Mouse (Mus musculus) frontal cortex, postnatal 10 days (tissue): ENCODE results near the gene Zc3h12d.
"Not testable (repeated sequence)": the region's sequence is repeated elsewhere in the genome, so short reads cannot be mapped to it uniquely, and the experiment has no call there.

Experiments
- DNase-seq, 2 experiments: peaks; one replicate each; pipeline ENCODE4 v3.0.0; 2022; ENCODE audit warnings: low spot score in 2 of 2, mixed read lengths in 1 of 2

Gene Zc3h12d

DNA sequence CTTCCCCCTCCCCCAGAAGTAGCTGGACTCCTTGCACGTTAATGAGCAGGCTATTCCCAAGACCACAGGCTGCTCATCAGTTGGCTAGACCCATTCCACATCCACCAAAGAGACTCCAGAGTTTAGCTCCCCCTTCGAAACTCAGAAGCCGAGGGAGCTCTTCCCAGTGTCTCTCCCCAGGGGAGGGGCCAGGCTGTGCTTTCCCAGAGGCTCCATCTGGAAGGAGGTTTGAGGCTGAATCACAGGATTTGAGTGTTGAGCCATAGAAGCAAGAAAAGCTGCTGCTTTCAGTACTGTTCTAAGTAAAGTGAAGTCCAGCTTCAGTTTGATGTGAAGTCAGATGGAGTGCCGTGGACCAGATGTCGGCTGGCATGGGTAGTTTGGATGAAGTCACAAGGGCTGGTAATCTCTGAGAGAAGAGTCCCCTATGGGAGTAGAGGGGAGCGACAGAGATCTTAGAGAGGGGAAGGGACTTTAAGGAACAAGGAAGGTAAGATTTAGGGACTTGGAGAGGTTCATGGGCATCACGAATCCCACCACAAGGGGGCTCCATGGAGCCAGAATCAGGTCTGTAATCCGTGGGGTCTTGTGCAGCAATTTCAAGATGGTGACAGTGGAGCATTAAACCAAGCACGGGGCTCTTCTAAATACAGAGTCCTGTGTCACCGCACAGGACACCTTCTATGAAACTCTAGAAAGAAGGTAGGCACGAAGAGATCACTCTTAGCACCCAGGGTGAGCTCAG is 38.5 kb downstream of the Zc3h12d start:
- peak; percentile 39 to 54 for DNase-seq

DNA sequence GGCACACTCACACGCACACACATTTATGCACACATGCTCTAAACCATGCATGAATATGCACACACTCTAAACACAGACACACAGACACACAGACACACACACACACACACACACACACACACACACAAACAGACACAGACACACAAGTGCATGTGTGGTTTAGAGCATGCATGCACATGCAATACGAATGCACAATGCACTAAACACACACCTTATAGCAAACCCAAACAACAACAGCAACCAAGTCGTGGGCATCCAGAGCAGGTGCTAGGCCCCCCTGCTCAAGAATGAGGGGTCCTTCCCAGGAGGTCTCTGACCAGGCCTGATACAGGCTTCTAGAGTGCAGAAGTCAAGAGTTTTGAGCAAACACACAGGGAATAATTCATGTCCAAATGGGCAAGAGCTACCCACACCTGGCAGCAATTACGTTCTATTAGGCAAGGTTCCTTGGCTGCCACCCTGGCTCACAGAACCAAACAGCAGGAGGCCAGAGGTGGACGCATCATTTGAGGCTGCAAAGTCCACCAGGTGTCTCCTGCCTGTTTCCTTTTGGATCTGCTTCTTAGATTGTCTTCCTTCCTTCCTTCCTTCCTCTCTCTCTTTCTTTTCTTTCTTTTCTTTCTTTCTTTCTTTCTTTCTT is 39.2 kb downstream of the Zc3h12d start:
- DNase-seq = no peak

DNA sequence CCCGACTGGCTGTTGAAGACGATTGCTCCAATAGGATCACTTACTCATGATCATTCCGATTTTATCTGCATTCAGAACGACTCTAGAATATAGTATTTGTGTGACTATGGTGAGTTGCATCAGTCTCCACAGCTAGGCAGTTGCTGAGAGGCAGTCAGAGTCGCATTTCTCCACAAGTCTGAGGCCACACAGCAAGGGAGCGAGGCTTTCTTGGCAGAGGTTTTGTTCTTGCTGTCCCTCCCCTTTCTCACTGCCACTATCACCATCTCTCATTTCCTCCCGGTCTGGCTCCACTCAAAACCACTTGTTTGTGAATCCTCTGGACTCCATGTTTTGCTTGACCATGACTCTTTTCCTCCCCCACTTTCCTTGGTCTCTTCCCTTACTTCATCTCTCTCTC is 41.9 kb downstream of the Zc3h12d start:
- DNase-seq = no peak

DNA sequence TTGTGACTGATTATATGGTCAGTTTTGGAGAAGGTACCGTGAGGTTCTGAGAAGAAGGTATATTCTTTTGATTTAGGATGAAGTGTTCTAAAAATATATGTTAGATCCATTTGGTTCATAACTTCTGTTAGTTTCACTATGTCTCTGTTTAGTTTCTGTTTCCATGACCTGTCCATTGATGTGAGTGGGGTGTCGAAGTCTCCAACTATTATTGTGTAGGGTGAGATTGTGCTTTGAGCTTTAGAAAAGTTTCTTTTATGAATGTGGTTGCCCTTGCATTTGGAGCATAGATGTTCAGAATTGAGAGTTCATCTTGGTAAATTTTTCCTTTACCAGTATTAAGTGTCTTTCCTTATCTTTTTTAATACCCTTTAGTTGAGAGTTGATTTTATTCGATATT is 48.0 kb downstream of the Zc3h12d start:
- DNase-seq = not testable (repeated sequence)

DNA sequence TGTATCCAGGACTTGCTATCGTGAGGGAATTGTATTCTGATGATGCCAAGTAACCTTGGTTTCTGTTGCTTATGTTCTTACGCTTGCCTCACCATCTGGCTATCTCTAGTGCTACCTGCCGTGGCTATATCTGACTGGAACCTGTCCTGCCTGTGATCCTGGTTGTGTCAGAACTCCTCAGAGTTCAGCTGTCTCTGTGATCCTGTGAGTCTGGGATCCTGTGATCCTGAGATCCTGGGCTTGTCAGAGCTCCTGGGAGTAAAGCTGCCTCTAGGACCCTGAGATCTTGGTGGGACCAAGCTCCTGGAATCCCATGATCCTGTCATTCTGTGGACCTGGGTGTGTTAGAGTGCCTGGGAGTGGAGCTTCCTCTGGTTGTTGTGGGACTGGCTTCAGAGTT is 49.7 kb downstream of the Zc3h12d start:
- DNase-seq = no peak

DNA sequence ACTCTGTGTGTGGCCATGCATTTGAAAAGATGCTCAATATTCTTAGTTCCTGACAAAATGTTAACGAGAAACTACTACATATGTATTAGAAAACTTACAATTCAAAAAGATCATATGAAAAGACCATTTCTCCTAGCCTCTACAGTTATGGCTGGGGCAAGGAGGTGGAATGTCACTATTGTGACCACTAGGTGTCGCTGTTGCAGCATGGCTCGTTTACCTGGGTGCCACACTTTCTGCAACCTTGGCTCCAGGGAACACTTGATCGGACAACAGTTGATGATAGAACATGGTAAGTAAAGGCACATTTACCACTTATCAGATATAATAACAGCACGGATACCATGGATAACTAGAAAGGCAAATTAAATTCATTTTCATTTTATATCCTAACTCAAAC is 51.3 kb downstream of the Zc3h12d start:
- DNase-seq = peak in 1 of 2 experiments; percentile 66

DNA sequence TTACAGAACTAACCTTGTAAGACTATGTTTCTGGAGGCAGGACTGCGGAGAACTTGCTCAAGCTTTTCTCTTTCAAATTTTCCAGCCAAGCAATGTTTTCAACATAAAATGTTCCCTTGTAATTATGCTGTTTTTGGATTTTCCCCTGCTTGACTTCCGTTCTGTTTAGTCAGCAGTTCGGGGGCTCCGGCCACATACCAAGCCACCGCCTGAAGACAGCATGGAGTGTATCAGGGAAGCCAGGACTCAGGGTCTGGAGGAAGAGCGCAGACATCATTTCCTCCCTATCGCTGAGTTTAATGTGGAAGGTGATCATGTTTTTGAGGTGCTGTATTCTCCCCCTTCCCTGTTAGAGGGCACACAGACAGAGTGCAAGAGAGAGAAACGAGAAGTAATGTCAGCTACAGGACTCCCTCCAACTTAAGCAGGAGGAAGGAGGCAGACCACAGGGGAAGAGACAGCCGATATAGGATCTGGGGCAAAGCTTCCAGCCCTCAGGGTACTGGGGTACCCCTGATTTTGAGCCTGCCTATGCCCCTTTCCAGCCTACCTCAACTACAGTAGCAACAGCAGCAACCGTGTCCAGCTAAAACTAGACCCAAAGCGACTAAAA is 56.1 kb downstream of the Zc3h12d start:
- no peak for DNase-seq

DNA sequence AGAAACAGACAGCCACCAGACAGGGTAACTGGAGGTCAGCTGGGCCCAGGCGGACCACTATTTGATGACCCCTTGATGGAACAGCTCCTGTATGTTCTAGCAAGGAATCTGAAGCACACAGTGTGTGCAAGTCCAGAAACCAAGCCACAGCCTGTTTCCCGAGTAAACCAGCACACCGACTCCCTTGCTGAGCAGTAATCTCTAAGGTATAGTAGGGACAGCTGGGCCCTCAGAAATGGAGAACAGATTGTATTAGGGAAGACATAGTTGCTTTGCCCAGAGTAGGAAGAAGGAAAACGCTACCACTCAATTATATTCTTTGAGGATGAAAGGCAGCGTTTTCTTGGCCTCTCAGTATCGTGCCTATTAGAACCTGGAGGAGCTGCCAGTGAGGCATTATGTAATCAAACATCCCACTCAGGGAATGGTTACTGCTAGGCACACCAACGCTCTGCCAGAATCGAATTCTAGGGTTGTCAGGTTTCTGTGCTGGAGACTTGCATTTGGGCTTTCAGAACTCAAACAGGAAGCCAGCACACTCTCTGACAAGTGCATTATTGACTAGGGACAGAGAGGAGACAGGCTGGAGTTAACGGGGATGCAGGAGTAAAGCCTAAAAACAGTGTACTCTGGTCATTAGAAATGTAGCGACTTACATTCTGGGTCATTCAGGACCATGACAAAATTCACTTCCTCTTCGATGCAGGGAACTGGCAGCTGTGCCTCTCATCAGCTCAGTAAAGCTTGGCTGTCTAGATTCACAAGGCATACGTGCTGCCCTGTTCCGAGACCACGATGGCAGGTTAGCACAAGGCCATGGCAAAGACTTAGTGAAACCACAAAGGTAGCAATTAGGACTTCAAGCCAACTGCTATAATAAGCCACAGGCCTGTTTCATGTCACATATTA is 68.7 kb downstream of the Zc3h12d start:
- DNase-seq = no peak

DNA sequence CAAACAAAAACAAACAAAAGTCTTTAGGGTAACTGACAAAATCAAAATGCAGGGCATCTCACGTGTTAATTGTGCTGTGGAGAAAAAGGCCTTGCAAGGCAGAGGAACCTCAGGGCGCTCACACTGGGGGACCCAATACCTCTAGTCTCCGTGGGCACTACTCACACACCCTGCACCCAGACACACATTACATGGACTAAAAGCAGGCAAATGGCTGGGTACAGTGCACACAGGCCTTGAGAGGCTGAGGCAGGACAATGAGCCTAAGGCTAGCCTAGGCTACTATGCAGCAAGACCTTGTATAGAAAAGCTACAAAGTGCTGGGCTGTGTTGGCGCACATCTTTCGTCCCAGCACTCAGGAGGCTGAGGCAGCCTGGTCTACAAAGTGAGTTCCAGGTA is 71.9 kb downstream of the Zc3h12d start:
- DNase-seq = no peak

DNA sequence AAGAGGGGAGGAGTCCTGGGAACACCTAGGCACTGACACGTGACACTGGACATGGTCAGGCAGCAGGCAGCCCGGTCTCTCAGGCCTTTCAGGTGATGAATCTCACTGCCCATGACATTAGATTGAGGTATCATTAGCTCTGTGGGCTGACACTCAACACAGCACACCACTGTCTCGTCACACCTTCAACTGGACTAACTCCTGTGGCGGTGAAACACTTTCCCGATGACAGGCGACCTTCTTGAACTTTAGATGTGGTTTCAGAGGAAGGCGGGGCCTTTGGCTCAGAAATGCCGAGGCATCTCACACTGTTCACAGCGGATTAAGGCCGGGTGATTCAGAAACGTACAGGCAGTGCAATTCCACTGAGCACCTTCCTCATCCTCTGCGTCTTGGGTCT is 74.9 kb downstream of the Zc3h12d start:
- no peak for DNase-seq

DNA sequence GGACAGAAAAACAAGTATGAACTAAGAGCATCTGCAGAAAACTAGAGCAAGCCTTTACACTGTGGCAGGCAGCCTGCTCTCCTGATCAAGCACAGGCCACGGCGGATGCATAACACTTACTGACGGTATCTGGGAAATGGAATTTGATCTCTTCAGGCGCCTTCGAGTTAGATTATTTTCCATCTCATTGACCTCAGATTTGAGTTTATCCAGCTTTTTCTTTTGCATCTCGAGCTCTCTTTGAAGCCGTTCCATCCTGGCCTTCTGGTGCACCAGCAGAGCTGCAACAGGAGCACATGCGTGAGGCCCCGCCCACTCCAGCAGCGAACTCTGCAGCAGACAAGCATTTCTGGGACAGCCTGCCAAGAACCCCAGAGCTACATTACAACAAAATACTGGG is 79.0 kb downstream of the Zc3h12d start:
- no peak for DNase-seq
